Comparison of ENCODE assay signal across 11 mouse cellular contexts in genomic region chr2:136911958-136912411, GRCm38 (mm10). TPM values are rescaled to one million over a fixed set of nuclear protein-coding genes. Genes with fewer than 3 reads are reported as not detected.
DNase-seq lines count a peak whose midpoint lies in the region; ATAC-seq lines count a peak whose summit lies in the region.
"Had no signal": no experiment of that assay in that cellular context is flagged by ENCODE, and none has a peak within 500 bp of the region (broad histone marks: within the 10 kb centered on the region; RNA-seq: fewer than 3 reads in every experiment).

No protein-coding gene starts in this region.

- DNase-seq in heart, adult 18-20 months: peak; percentile 27 to 29
- no peak for DNase-seq in heart, postnatal 25 days (ENCODE audit: low spot score)
- DNase-seq in layer of hippocampus, adult 9-11 months: no peak
- DNase-seq: cerebellum, postnatal 25 days; gastrocnemius, postnatal 25 days had no signal

- H3K9ac ChIP-seq in midbrain, embryonic 13.5 days (replicated peaks): no peak overlapping the region
- H3K9ac ChIP-seq in midbrain, embryonic 16.5 days (ENCODE audit: low read depth, low read length): no peak overlapping the region
- H3K9ac ChIP-seq in hindbrain, embryonic 16.5 days (ENCODE audit: low read depth, low read length): no peak overlapping the region; the same call in 1 of the 2 replicates
- H3K9ac ChIP-seq: limb, embryonic 12.5 days had no signal

- H3K27me3 ChIP-seq in midbrain, embryonic 13.5 days: no peaks in the 10 kb centered on the region
- H3K27me3 ChIP-seq in midbrain, embryonic 16.5 days (ENCODE audit: control insufficient read depth, insufficient read depth, low read depth, low read length): no peaks in the 10 kb centered on the region
- H3K27me3 ChIP-seq in hindbrain, embryonic 16.5 days (replicated peaks; ENCODE audit: control insufficient read depth, insufficient read depth, low read length): no peaks in the 10 kb centered on the region
- H3K27me3 ChIP-seq: limb, embryonic 12.5 days had no signal

- peaks cover 18% of the 10 kb centered on the region for H3K4me1 ChIP-seq in midbrain, embryonic 13.5 days (replicated peaks)
- no peaks in the 10 kb centered on the region; the same call in 1 of the 2 replicates for H3K4me1 ChIP-seq in midbrain, embryonic 16.5 days (ENCODE audit: control insufficient read depth, insufficient read depth, low read length)
- peaks cover 5% of the 10 kb centered on the region for H3K4me1 ChIP-seq in hindbrain, embryonic 16.5 days (ENCODE audit: control insufficient read depth, insufficient read depth, low read depth, low read length)

- WGBS in midbrain, embryonic 13.5 days: 3% methylated on average over 4 of the region's 4 CpGs
- WGBS in midbrain, embryonic 16.5 days: 6% methylated on average over 4 of the region's 4 CpGs
- 2% methylated on average over 4 of the region's 4 CpGs for WGBS in hindbrain, embryonic 16.5 days

- H3K9me3 ChIP-seq in midbrain, embryonic 13.5 days: no peaks in the 10 kb centered on the region
- no peaks in the 10 kb centered on the region for H3K9me3 ChIP-seq in midbrain, embryonic 16.5 days (replicated peaks; ENCODE audit: control insufficient read depth, low read length, poor library complexity, severe bottlenecking)
- no peaks in the 10 kb centered on the region for H3K9me3 ChIP-seq in hindbrain, embryonic 16.5 days (ENCODE audit: control insufficient read depth, low read length)
- H3K9me3 ChIP-seq: limb, embryonic 12.5 days had no signal

- no peak overlapping the region for H3K4me3 ChIP-seq in midbrain, embryonic 13.5 days (replicated peaks)
- H3K4me3 ChIP-seq in midbrain, embryonic 16.5 days (ENCODE audit: low read depth, low read length): no peak overlapping the region
- no peak overlapping the region for H3K4me3 ChIP-seq in hindbrain, embryonic 16.5 days (ENCODE audit: low read length)
- H3K4me3 ChIP-seq: limb, embryonic 12.5 days had no signal

- no peaks in the 10 kb centered on the region for H3K36me3 ChIP-seq in midbrain, embryonic 13.5 days
- H3K36me3 ChIP-seq in midbrain, embryonic 16.5 days (ENCODE audit: control insufficient read depth, insufficient read depth, low read length): no peaks in the 10 kb centered on the region
- H3K36me3 ChIP-seq in hindbrain, embryonic 16.5 days (ENCODE audit: control insufficient read depth, insufficient read depth, low read length): no peaks in the 10 kb centered on the region
- H3K36me3 ChIP-seq: limb, embryonic 12.5 days had no signal

- H3K27ac ChIP-seq in midbrain, embryonic 13.5 days: 0 out of 2 replicates have a peak overlapping the region, but pooled peaks have one; percentile 25
- no peak overlapping the region for H3K27ac ChIP-seq in midbrain, embryonic 16.5 days (ENCODE audit: low read length)
- peak overlapping the region; percentile 46; the same call in 1 of the 2 replicates for H3K27ac ChIP-seq in hindbrain, embryonic 16.5 days (ENCODE audit: low read depth, low read length)
- H3K27ac ChIP-seq: limb, embryonic 12.5 days had no signal

- no peak overlapping the region for H3K4me2 ChIP-seq in midbrain, embryonic 13.5 days (replicated peaks)
- H3K4me2 ChIP-seq in midbrain, embryonic 16.5 days (ENCODE audit: low read length): no peak overlapping the region
- H3K4me2 ChIP-seq in hindbrain, embryonic 16.5 days (ENCODE audit: low read length): no peak overlapping the region
- H3K4me2 ChIP-seq: limb, embryonic 12.5 days had no signal

- intact Hi-C loops in heart, postnatal 25 days (cut with DNase I): loop anchor here (2.0 to 5.0 kb wide), 2 partner anchors 205 to 821 kb away; partner anchors contain the start of gene Jag1

- no peak for ATAC-seq in midbrain, embryonic 13.5 days
- no peak for ATAC-seq in midbrain, embryonic 16.5 days
- ATAC-seq in hindbrain, embryonic 16.5 days: peak; percentile 31; the same call in 1 of the 2 replicates
- no peak for ATAC-seq in granulocyte monocyte progenitor cell, adult 5-6 weeks (replicated peaks; ENCODE audit: poor library complexity, severe bottlenecking)
- ATAC-seq in erythroblast, adult 5-6 weeks (replicated peaks; ENCODE audit: low FRiP score, poor library complexity, severe bottlenecking): no peak

RNA-seq across cellular contexts. Expression of gene AL731706.1, which starts 20.8 kb away (rescaled TPM):
- total RNA-seq in heart, adult 18-20 months (2021): 10 to 100 TPM; 38.3 to 42.7 TPM
- 10 to 100 TPM; 24.9 to 32.9 TPM for total RNA-seq in heart, postnatal 25 days (2021)
- polyA plus RNA-seq in midbrain, embryonic 13.5 days (2015; fragmentation: Nextera tagmentation; extraction: Ambion mirVana): 20.3 and 23.2 TPM in 2 replicates
- 16.6 and 17.0 TPM in 2 replicates for polyA plus RNA-seq in midbrain, embryonic 16.5 days (2015; fragmentation: Nextera tagmentation; extraction: Ambion mirVana)
- polyA plus RNA-seq in hindbrain, embryonic 16.5 days (2015; fragmentation: Nextera tagmentation; extraction: Ambion mirVana): 20.1 and 23.9 TPM in 2 replicates
- total RNA-seq in granulocyte monocyte progenitor cell, adult 5-6 weeks (2014; fragmentation: Nextera tagmentation): 9.9 and 10.1 TPM in 2 replicates
- 11.8 and 27.1 TPM in 2 replicates for total RNA-seq in granulocyte monocyte progenitor cell, adult 5-6 weeks (2017)
- 3.6 TPM in 1 of 2 replicates, not detected in the other for total RNA-seq in erythroblast, adult 5-6 weeks (2015; ENCODE audit: low replicate concordance)
- total RNA-seq in erythroblast, adult 5-6 weeks (2017; ENCODE audit: low replicate concordance): 2.4 TPM in 1 of 2 replicates, not detected in the other

RNA-seq across cellular contexts. Expression of gene Mkks, which starts 20.8 kb away (rescaled TPM):
- total RNA-seq in heart, adult 18-20 months (2021): 10 to 100 TPM; 32.0 to 33.4 TPM
- 10 to 100 TPM; 39.7 to 43.5 TPM for total RNA-seq in heart, postnatal 25 days (2021)
- polyA plus RNA-seq in midbrain, embryonic 13.5 days (2015; fragmentation: Nextera tagmentation; extraction: Ambion mirVana): 12.0 and 13.3 TPM in 2 replicates
- 12.1 and 12.8 TPM in 2 replicates for polyA plus RNA-seq in midbrain, embryonic 16.5 days (2015; fragmentation: Nextera tagmentation; extraction: Ambion mirVana)
- 12.8 and 14.4 TPM in 2 replicates for polyA plus RNA-seq in hindbrain, embryonic 16.5 days (2015; fragmentation: Nextera tagmentation; extraction: Ambion mirVana)
- 17.4 and 18.0 TPM in 2 replicates for total RNA-seq in granulocyte monocyte progenitor cell, adult 5-6 weeks (2014; fragmentation: Nextera tagmentation)
- total RNA-seq in granulocyte monocyte progenitor cell, adult 5-6 weeks (2017): 8.0 and 10.8 TPM in 2 replicates
- 4.2 TPM in 2 replicates for total RNA-seq in erythroblast, adult 5-6 weeks (2015; ENCODE audit: low replicate concordance)
- 1.2 and 7.0 TPM in 2 replicates for total RNA-seq in erythroblast, adult 5-6 weeks (2017; ENCODE audit: low replicate concordance)

RNA-seq across cellular contexts. Expression of gene Slx4ip, which starts 21.0 kb away (rescaled TPM):
- 1 to 10 TPM; 1.7 to 1.8 TPM for total RNA-seq in heart, adult 18-20 months (2021)
- 1 to 10 TPM; 1.9 to 2.5 TPM for total RNA-seq in heart, postnatal 25 days (2021)
- polyA plus RNA-seq in midbrain, embryonic 13.5 days (2015; fragmentation: Nextera tagmentation; extraction: Ambion mirVana): 16.0 and 16.3 TPM in 2 replicates
- 13.2 and 15.7 TPM in 2 replicates for polyA plus RNA-seq in midbrain, embryonic 16.5 days (2015; fragmentation: Nextera tagmentation; extraction: Ambion mirVana)
- 10.6 and 12.7 TPM in 2 replicates for polyA plus RNA-seq in hindbrain, embryonic 16.5 days (2015; fragmentation: Nextera tagmentation; extraction: Ambion mirVana)
- total RNA-seq in granulocyte monocyte progenitor cell, adult 5-6 weeks (2014; fragmentation: Nextera tagmentation): 5.4 and 7.7 TPM in 2 replicates
- total RNA-seq in granulocyte monocyte progenitor cell, adult 5-6 weeks (2017): 3.9 and 5.6 TPM in 2 replicates
- total RNA-seq in erythroblast, adult 5-6 weeks (2015; ENCODE audit: low replicate concordance): 7.1 and 7.5 TPM in 2 replicates
- 7.5 and 11.3 TPM in 2 replicates for total RNA-seq in erythroblast, adult 5-6 weeks (2017; ENCODE audit: low replicate concordance)

RNA-seq across cellular contexts. Expression of gene AL731706.2, which starts 26.5 kb away (rescaled TPM):
- 10 to 100 TPM; 15.4 to 26.4 TPM for total RNA-seq in heart, adult 18-20 months (2021)
- total RNA-seq in heart, postnatal 25 days (2021): 10 to 100 TPM; 27.9 to 50.0 TPM
- 27.8 and 31.3 TPM in 2 replicates for polyA plus RNA-seq in midbrain, embryonic 13.5 days (2015; fragmentation: Nextera tagmentation; extraction: Ambion mirVana)
- polyA plus RNA-seq in midbrain, embryonic 16.5 days (2015; fragmentation: Nextera tagmentation; extraction: Ambion mirVana): 17.8 and 27.2 TPM in 2 replicates
- polyA plus RNA-seq in hindbrain, embryonic 16.5 days (2015; fragmentation: Nextera tagmentation; extraction: Ambion mirVana): 28.3 and 32.0 TPM in 2 replicates
- total RNA-seq in granulocyte monocyte progenitor cell, adult 5-6 weeks (2014; fragmentation: Nextera tagmentation): 19.3 and 63.7 TPM in 2 replicates
- not detected in 2 replicates for total RNA-seq in granulocyte monocyte progenitor cell, adult 5-6 weeks (2017)
- total RNA-seq in erythroblast, adult 5-6 weeks (2015; ENCODE audit: low replicate concordance): not detected in 2 replicates
- total RNA-seq in erythroblast, adult 5-6 weeks (2017; ENCODE audit: low replicate concordance): not detected in 2 replicates

Comparison
In these comparisons a context has a peak if more than half of its experiments do, and no peak if none do; other contexts are left out.
1. DNase-seq: peak in heart, adult 18-20 months (2 of 2); none in heart, postnatal 25 days (single experiment) and layer of hippocampus, adult 9-11 months (single experiment).